Mouse (Mus musculus) brain, embryonic 14.5 days (tissue): ENCODE results near the gene Pate2. TPM values are rescaled to one million over a fixed set of nuclear protein-coding genes. Genes with fewer than 3 reads are reported as not detected.

Experiments used
- DNase-seq: peaks from one replicate; pipeline ENCODE4 v3.0.0-alpha.2; 2011; ENCODE audit warnings: low read depth
- CTCF ChIP-seq: fragments of 200-500 bp; IDR thresholded peaks from 2 replicates; pipeline ENCODE4 v1.5.1; 2012; ENCODE audit warnings: inconsistent platforms, mild to moderate bottlenecking, moderate library complexity, borderline replicate concordance; ENCODE audit not compliant: insufficient read depth, insufficient read length; ENCODE audit errors: extremely low read depth
- POLR2A ChIP-seq: fragments of 200-500 bp; IDR thresholded peaks from 2 replicates; pipeline ENCODE4 v1.6.1; 2012; ENCODE audit warnings: mild to moderate bottlenecking, inconsistent platforms, borderline replicate concordance; ENCODE audit not compliant: poor library complexity, insufficient read depth, insufficient read length, severe bottlenecking; ENCODE audit errors: extremely low read depth
- polyA plus RNA-seq: library from polyadenylated mRNA; depleted of rRNA; stranded (reverse); fragments of >200 nt; gene quantifications from 2 replicates; pipeline ENCODE4 v1.2.3, GENCODE M21; 2012

The Pate2 gene
- polyA plus RNA-seq, 1 experiment: 1.1 TPM

GRCm38 (mm10) chr9:35559009-35559890 lies 10.8 kb upstream of the Pate2 start:
- peak; percentile 58; the same call in 1 of the 2 replicates for TF ChIP-seq POLR2A
- TF ChIP-seq CTCF: no peak
- DNase-seq: peak; percentile 98

- DNase-seq: no peak
- TF ChIP-seq CTCF: no peak
- no peak for TF ChIP-seq POLR2A
These were observed 9.0 kb upstream of the Pate2 start for GRCm38 (mm10) chr9:35561076-35561475.

- TF ChIP-seq CTCF: no peak
- no peak for TF ChIP-seq POLR2A
- DNase-seq: no peak
These were observed 8.5 kb upstream of the Pate2 start for GRCm38 (mm10) chr9:35561583-35561982.

GRCm38 (mm10) chr9:35564536-35565240 lies 5.4 kb upstream of the Pate2 start:
- no peak for DNase-seq

GRCm38 (mm10) chr9:35567995-35568394 lies 2.1 kb upstream of the Pate2 start:
- TF ChIP-seq CTCF (no peak), POLR2A (no peak)

More at GRCm38 (mm10) chr9:35564536-35565240, 5.4 kb upstream of the Pate2 start:
- no peak for TF ChIP-seq CTCF
- no peak for TF ChIP-seq POLR2A

GRCm38 (mm10) chr9:35570663-35571062 lies 579 bp downstream of the Pate2 start:
- DNase-seq: no peak
- no peak for TF ChIP-seq CTCF
- TF ChIP-seq POLR2A: no peak

More at GRCm38 (mm10) chr9:35567995-35568394, 2.1 kb upstream of the Pate2 start:
- DNase-seq: no peak

GRCm38 (mm10) chr9:35574416-35574815 lies 4.3 kb downstream of the Pate2 start:
- TF ChIP-seq POLR2A (no peak), CTCF (no peak)
- no peak for DNase-seq

GRCm38 (mm10) chr9:35587674-35588073 lies 17.6 kb downstream of the Pate2 start:
- DNase-seq: no peak
- TF ChIP-seq CTCF: no peak
- no peak for TF ChIP-seq POLR2A

- TF ChIP-seq POLR2A (no peak), CTCF (peak; percentile 53; the same call in 1 of the 2 replicates)
- DNase-seq: peak; percentile 55
These were observed 22.8 kb downstream of the Pate2 start for GRCm38 (mm10) chr9:35592903-35593302.

- TF ChIP-seq POLR2A: no peak
- no peak for DNase-seq
These were observed 37.7 kb downstream of the Pate2 start for GRCm38 (mm10) chr9:35607647-35608405.

- no peak for TF ChIP-seq CTCF
- DNase-seq: no peak
These were observed 41.8 kb downstream of the Pate2 start, which contains the start of gene Pate4 for GRCm38 (mm10) chr9:35611841-35612240. Pate4 (minus strand) TSS chr9:35611941.
